Comparison of ENCODE assay signal across 8 mouse cellular contexts in genomic region chr5:90930971-90931851, GRCm38 (mm10). TPM values are rescaled to one million over a fixed set of nuclear protein-coding genes. Genes with fewer than 3 reads are reported as not detected.
DNase-seq lines count a peak whose midpoint lies in the region; ATAC-seq and TF ChIP-seq lines count a peak whose summit lies in the region.

TSS of gene Mthfd2l (plus strand) at chr5:90931117.

- H3K27me3 ChIP-seq in E14TG2a.4 (ENCODE audit: insufficient read depth, low read length) = peaks cover 13% of the 10 kb centered on the region
- H3K27me3 ChIP-seq in forebrain, embryonic 14.5 days (replicated peaks; ENCODE audit: control insufficient read depth, insufficient read depth, low read length) = no peaks in the 10 kb centered on the region
- H3K27me3 ChIP-seq in neural tube, embryonic 14.5 days (ENCODE audit: control insufficient read depth, insufficient read depth, low read length) = no peaks in the 10 kb centered on the region
- H3K27me3 ChIP-seq in testis, adult 2 months (ENCODE audit: control insufficient read depth, insufficient read depth, low read length) = no peaks in the 10 kb centered on the region

- ATAC-seq in forebrain, embryonic 14.5 days = peak; percentile 97
- ATAC-seq in neural tube, embryonic 14.5 days (ENCODE audit: low read depth) = peak; percentile 99

- H3K4me1 ChIP-seq in E14TG2a.4 (replicated peaks; ENCODE audit: low read depth, low read length) = peaks cover 6% of the 10 kb centered on the region
- H3K4me1 ChIP-seq in forebrain, embryonic 14.5 days (ENCODE audit: control insufficient read depth, insufficient read depth, low read length) = peaks cover 6% of the 10 kb centered on the region; the same call in 1 of the 2 replicates
- peaks cover 7% of the 10 kb centered on the region for H3K4me1 ChIP-seq in neural tube, embryonic 14.5 days (ENCODE audit: control insufficient read depth, insufficient read depth, low read length)
- H3K4me1 ChIP-seq in testis, adult 2 months (ENCODE audit: control insufficient read depth, insufficient read depth, low read length) = peaks cover 4% of the 10 kb centered on the region

- H3K36me3 ChIP-seq in E14TG2a.4 (ENCODE audit: insufficient read depth, low read length) = no peaks in the 10 kb centered on the region
- peaks cover 10% of the 10 kb centered on the region; the same call in 1 of the 2 replicates for H3K36me3 ChIP-seq in forebrain, embryonic 14.5 days (ENCODE audit: control insufficient read depth, insufficient read depth, low read length)
- 0 out of 2 replicates have a peak, but pooled peaks cover 3% of the 10 kb centered on the region for H3K36me3 ChIP-seq in neural tube, embryonic 14.5 days (ENCODE audit: control insufficient read depth, insufficient read depth, low read length)
- no peaks in the 10 kb centered on the region for H3K36me3 ChIP-seq in testis, adult 2 months (ENCODE audit: control insufficient read depth, insufficient read depth, low read length)

- TF ChIP-seq CTCF in E14TG2a.4 (conservative IDR thresholded peaks at IDR 0.05; ENCODE audit: low read length) = no peak
- TF ChIP-seq CTCF in testis, adult 2 months (IDR thresholded peaks at IDR 0.05; ENCODE audit: control insufficient read depth, insufficient read depth, insufficient replicate concordance, low read depth, low read length) = peak; percentile 27; the same call in 1 of the 2 replicates

- H3K4me2 ChIP-seq in forebrain, embryonic 14.5 days (ENCODE audit: low read length) = peak within 1 kb of the TSS; percentile 55
- H3K4me2 ChIP-seq in neural tube, embryonic 14.5 days (ENCODE audit: low read depth, low read length) = peak within 1 kb of the TSS; percentile 61

- no peaks in the 10 kb centered on the region for H3K9me3 ChIP-seq in E14TG2a.4 (ENCODE audit: low read length)
- no peaks in the 10 kb centered on the region for H3K9me3 ChIP-seq in forebrain, embryonic 14.5 days (replicated peaks; ENCODE audit: control insufficient read depth, low read length)
- no peaks in the 10 kb centered on the region for H3K9me3 ChIP-seq in neural tube, embryonic 14.5 days (ENCODE audit: control insufficient read depth, low read length)

- peak; percentile 33; the same call in 1 of the 2 replicates for TF ChIP-seq POLR2A in testis, adult 2 months (IDR thresholded peaks at IDR 0.05; ENCODE audit: control insufficient read depth, low read depth, low read length)

- under 1% methylated on average over 76 of the region's 79 CpGs for WGBS in forebrain, embryonic 14.5 days
- WGBS in neural tube, embryonic 14.5 days = under 1% methylated on average over 79 of the region's 79 CpGs

- peak within 1 kb of the TSS; percentile 99 for H3K9ac ChIP-seq in forebrain, embryonic 14.5 days (ENCODE audit: low read length)
- peak within 1 kb of the TSS; percentile 94 for H3K9ac ChIP-seq in neural tube, embryonic 14.5 days (replicated peaks; ENCODE audit: low read depth, low read length)

- intact Hi-C loops in heart, postnatal 10 days (cut with DNase I) = no loop called here

- DNase-seq in cerebellum, adult 11 months = peak; percentile 50
- peak; percentile 92 for DNase-seq in forebrain, embryonic 14.5 days (ENCODE audit: low spot score)
- DNase-seq in heart, postnatal 10 days = peak; percentile 91 to 92
- peak; percentile 90 to 94 for DNase-seq in kidney, postnatal 4 days
- DNase-seq in lung, adult 18-20 months = peak; percentile 80 to 85

- peak within 1 kb of the TSS; percentile 75 for H3K4me3 ChIP-seq in E14TG2a.4 (replicated peaks; ENCODE audit: low read length)
- peak within 1 kb of the TSS; percentile 77 for H3K4me3 ChIP-seq in forebrain, embryonic 14.5 days (ENCODE audit: low read depth, low read length)
- H3K4me3 ChIP-seq in neural tube, embryonic 14.5 days (ENCODE audit: low read depth, low read length) = peak within 1 kb of the TSS; percentile 63
- peak within 1 kb of the TSS; percentile 90 for H3K4me3 ChIP-seq in testis, adult 2 months (ENCODE audit: control insufficient read depth, low read depth, low read length)

- peak within 1 kb of the TSS; percentile 98 for H3K27ac ChIP-seq in forebrain, embryonic 14.5 days (ENCODE audit: low read depth, low read length)
- H3K27ac ChIP-seq in neural tube, embryonic 14.5 days (ENCODE audit: low read depth, low read length) = peak within 1 kb of the TSS; percentile 97
- peak within 1 kb of the TSS; percentile 76 for H3K27ac ChIP-seq in testis, adult 2 months (ENCODE audit: control insufficient read depth, insufficient read depth, low read depth, low read length)

RNA-seq across cellular contexts. Expression of gene Mthfd2l, which starts in this region (rescaled TPM):
- polyA plus RNA-seq in forebrain, embryonic 14.5 days (2014; fragmentation: Nextera tagmentation; extraction: Ambion mirVana) = 71.9 and 86.0 TPM in 2 replicates
- 10 to 100 TPM; 16.2 to 19.2 TPM for total RNA-seq in heart, postnatal 10 days (2021)
- 98.7 and 108 TPM in 2 replicates for polyA plus RNA-seq in neural tube, embryonic 14.5 days (2014; fragmentation: Nextera tagmentation; extraction: Ambion mirVana)
- polyA plus RNA-seq in testis, adult 2 months (2012; rRNA removed) = 4.7 and 5.6 TPM in 2 replicates

Comparison
In these comparisons a context has a peak if more than half of its experiments do, and no peak if none do; other contexts are left out.
1. Peak in every context shown above with its lines: DNase-seq, ATAC-seq, H3K4me3 ChIP-seq and H3K27ac ChIP-seq.
2. RNA of gene Mthfd2l (polyA plus RNA-seq): 98.7 to 108 TPM in neural tube, embryonic 14.5 days and 71.9 to 86.0 TPM in forebrain, embryonic 14.5 days; 4.7 to 5.6 TPM in testis, adult 2 months; every median in the first group is over 10 times any median in the second.